Mouse (Mus musculus) midbrain, embryonic 11.5 days (tissue): ENCODE measurements around the gene Sac3d1. TPM values are rescaled to one million over a fixed set of nuclear protein-coding genes. Genes with fewer than 3 reads are reported as not detected.

ENCODE experiments used
- ATAC-seq: fragments of 200-750 bp; cut with Nextera tagmentation; 2 replicates; pipeline ENCODE4 v1.8.0; 2017; ENCODE audit warnings: moderate TSS enrichment, moderate library complexity; ENCODE audit not compliant: low FRiP score
- DNase-seq: peaks from one replicate; pipeline ENCODE4 v3.0.0; 2015; ENCODE audit warnings: low spot score; ENCODE audit errors: missing footprints
- H3K27ac ChIP-seq: fragments of 300-500 bp; sonication (generic); 2 replicates; pipeline ENCODE4 v1.5.1; 2014; ENCODE audit warnings: low read depth, low read length
- H3K27me3 ChIP-seq: fragments of 300-500 bp; sonication (generic); 2 replicates; pipeline ENCODE4 v1.6.1; 2014; ENCODE audit warnings: mild to moderate bottlenecking, low read length, moderate library complexity, mixed read lengths; ENCODE audit not compliant: control insufficient read depth, insufficient read depth
- H3K36me3 ChIP-seq: fragments of 300-500 bp; sonication (generic); 2 replicates; pipeline ENCODE4 v1.6.1; 2014; ENCODE audit warnings: mild to moderate bottlenecking, low read length, moderate library complexity, mixed read lengths; ENCODE audit not compliant: control insufficient read depth, insufficient read depth
- H3K4me1 ChIP-seq: fragments of 300-500 bp; sonication (generic); 2 replicates; pipeline ENCODE4 v1.6.1; 2014; ENCODE audit warnings: low read length; ENCODE audit not compliant: control insufficient read depth, insufficient read depth
- H3K4me2 ChIP-seq: fragments of 300-500 bp; sonication (generic); 2 replicates; pipeline ENCODE4 v1.6.1; 2014; ENCODE audit warnings: mild to moderate bottlenecking, moderate library complexity
- H3K4me3 ChIP-seq: fragments of 300-500 bp; sonication (generic); 2 replicates; pipeline ENCODE4 v1.5.1; 2014; ENCODE audit warnings: low read depth, low read length
- H3K9ac ChIP-seq: fragments of 300-500 bp; sonication (generic); 2 replicates; pipeline ENCODE4 v1.6.1; 2014; ENCODE audit warnings: low read length
- H3K9me3 ChIP-seq: fragments of 300-500 bp; sonication (generic); 2 replicates; pipeline ENCODE4 v1.6.1; 2016; ENCODE audit warnings: low read length; ENCODE audit not compliant: control insufficient read depth
- WGBS: fragments of 180-500 bp; shearing (Covaris S2); extraction: QIAGEN DNeasy Blood & Tissue Kit; methylation state at CpG from one replicate; pipeline ENCODE4 v1.1.7; 2014; 5-methylcytosine and 5-hydroxymethylcytosine counted together
- polyA plus RNA-seq: library from polyadenylated mRNA; unstranded; fragments of >200 nt; fragmentation: Nextera tagmentation; extraction: Ambion mirVana; gene quantifications from 2 replicates; pipeline ENCODE4 v1.2.1, GENCODE M21; 2014

The Sac3d1 gene
- polyA plus RNA-seq, 1 experiment from 2014 or later, result 60.0 TPM

GRCm38 (mm10) chr19:6067011-6067723, 51.3 kb downstream of the Sac3d1 start:
- no peaks in the 10 kb centered on the region for H3K9me3 ChIP-seq
- DNase-seq (peak; percentile 97), ATAC-seq (peak; percentile 68)
- peak overlapping the region; percentile 53 for H3K4me3 ChIP-seq
- H3K36me3 ChIP-seq, result peaks cover 9% of the 10 kb centered on the region
- WGBS, result 1% methylated on average over 28 of the region's 30 CpGs
- H3K4me2 ChIP-seq, result peak overlapping the region; percentile 96
- H3K4me1 ChIP-seq, result peaks cover 22% of the 10 kb centered on the region
- peak overlapping the region; percentile 72 for H3K27ac ChIP-seq
- peak overlapping the region; percentile 77 for H3K9ac ChIP-seq
- H3K27me3 ChIP-seq, result no peaks in the 10 kb centered on the region

GRCm38 (mm10) chr19:6066571-6066970, 51.9 kb downstream of the Sac3d1 start:
- Histone ChIP-seq H3K27me3 (no peaks in the 10 kb centered on the region), H3K27ac (peak overlapping the region; percentile 72; the same call in 1 of the 2 replicates), H3K4me2 (peak overlapping the region; percentile 96), H3K4me3 (peak overlapping the region; percentile 53), H3K9ac (peak overlapping the region; percentile 77), H3K36me3 (peaks cover 9% of the 10 kb centered on the region), H3K9me3 (no peaks in the 10 kb centered on the region), H3K4me1 (peaks cover 28% of the 10 kb centered on the region)
- DNase-seq, result no peak
- ATAC-seq, result peak; percentile 0; the same call in 1 of the 2 replicates
- WGBS, result 39% methylated on average over 5 of the region's 5 CpGs

Other genes with a start within 250 kb of the Sac3d1 start
- 11.5 and 14.0 TPM in 2 replicates for gene Frmd8, start 243.4 kb downstream of the Sac3d1 start, polyA plus RNA-seq
- 1.1 and 1.8 TPM in 2 replicates for gene Slc25a45, start 240.8 kb downstream of the Sac3d1 start, polyA plus RNA-seq
- 7.3 and 8.3 TPM in 2 replicates for gene Tigd3, start 224.5 kb downstream of the Sac3d1 start, polyA plus RNA-seq
- gene Dpf2, start 205.6 kb downstream of the Sac3d1 start, polyA plus RNA-seq, result 200 and 203 TPM in 2 replicates
- gene Cdc42ep2, start 193.8 kb downstream of the Sac3d1 start, polyA plus RNA-seq, result 2.2 and 2.5 TPM in 2 replicates
- gene Pola2, start 154.4 kb downstream of the Sac3d1 start, polyA plus RNA-seq, result 74.4 and 82.7 TPM in 2 replicates
- not detected in 2 replicates for gene Slc22a20, start 132.5 kb downstream of the Sac3d1 start, polyA plus RNA-seq
- 3.9 and 4.0 TPM in 2 replicates for gene Capn1, start 102.8 kb downstream of the Sac3d1 start, polyA plus RNA-seq
- 18.6 and 23.1 TPM in 2 replicates for gene Syvn1, start 72.1 kb downstream of the Sac3d1 start, polyA plus RNA-seq
- 88.0 and 92.5 TPM in 2 replicates for gene Mrpl49, start 60.9 kb downstream of the Sac3d1 start, polyA plus RNA-seq
- gene Fau, start 60.8 kb downstream of the Sac3d1 start, polyA plus RNA-seq, result 717 and 781 TPM in 2 replicates
- gene Znhit2, start 57.5 kb downstream of the Sac3d1 start, polyA plus RNA-seq, result 39.5 and 40.0 TPM in 2 replicates
- 35.7 and 39.6 TPM in 2 replicates for gene Tm7sf2, start 50.3 kb downstream of the Sac3d1 start, polyA plus RNA-seq
- 37.4 and 48.3 TPM in 2 replicates for gene Vps51, start 41.4 kb downstream of the Sac3d1 start, polyA plus RNA-seq
- not detected in 2 replicates for gene Tmem262, start 38.6 kb downstream of the Sac3d1 start, polyA plus RNA-seq
- gene Gm28374, start 36.4 kb downstream of the Sac3d1 start, polyA plus RNA-seq, result 2.0 and 2.2 TPM in 2 replicates
- gene Zfpl1, start 33.7 kb downstream of the Sac3d1 start, polyA plus RNA-seq, result 63.4 and 63.5 TPM in 2 replicates
- 61.2 and 66.3 TPM in 2 replicates for gene Cdca5, start 33.7 kb downstream of the Sac3d1 start, polyA plus RNA-seq
- 0.27 and 0.40 TPM in 2 replicates for gene AC131692.1, start 24.2 kb downstream of the Sac3d1 start, polyA plus RNA-seq
- 0.37 and 0.46 TPM in 2 replicates for gene Naaladl1, start 12.9 kb downstream of the Sac3d1 start, polyA plus RNA-seq
- 23.8 and 26.1 TPM in 2 replicates for gene Snx15, start 9.7 kb upstream of the Sac3d1 start, polyA plus RNA-seq
- gene Batf2, start 22.3 kb upstream of the Sac3d1 start, polyA plus RNA-seq, result not detected in 2 replicates
- gene Arl2, start 22.9 kb upstream of the Sac3d1 start, polyA plus RNA-seq, result 75.6 and 86.1 TPM in 2 replicates
- not detected in 2 replicates for gene Majin, start 65.7 kb upstream of the Sac3d1 start, polyA plus RNA-seq
- gene Gpha2, start 107.7 kb upstream of the Sac3d1 start, polyA plus RNA-seq, result 0.39 and 0.40 TPM in 2 replicates
- gene Ppp2r5b, start 117.2 kb upstream of the Sac3d1 start, polyA plus RNA-seq, result 39.1 and 41.0 TPM in 2 replicates
- gene Atg2a, start 123.0 kb upstream of the Sac3d1 start, polyA plus RNA-seq, result 7.1 and 8.1 TPM in 2 replicates
- gene Ehd1, start 158.1 kb upstream of the Sac3d1 start, polyA plus RNA-seq, result 64.1 and 68.2 TPM in 2 replicates
- 0.23 and 0.42 TPM in 2 replicates for gene Cdc42bpg, start 187.8 kb upstream of the Sac3d1 start, polyA plus RNA-seq
- 51.2 and 54.7 TPM in 2 replicates for gene Men1, start 216.3 kb upstream of the Sac3d1 start, polyA plus RNA-seq
- gene Map4k2, start 222.5 kb upstream of the Sac3d1 start, polyA plus RNA-seq, result 6.2 and 8.6 TPM in 2 replicates
- 186 and 215 TPM in 2 replicates for gene Sf1, start 245.0 kb upstream of the Sac3d1 start, polyA plus RNA-seq